Mouse (Mus musculus) layer of hippocampus, postnatal 10 days (tissue): ENCODE data around the gene Rhoh. TPM values are rescaled to one million over a fixed set of nuclear protein-coding genes. Genes with fewer than 3 reads are reported as not detected.
A peak's percentile ranks its signal among the peaks of the same experiment; 100 is the strongest.

Source experiments
- DNase-seq, 2 experiments: peaks; one replicate each; pipeline ENCODE4 v3.0.0; 2021; ENCODE audit warnings: low spot score in 2 of 2
- total RNA-seq, 2 experiments: library from RNA; stranded (reverse); gene quantifications; 2 replicates each; pipeline ENCODE4 v1.2.3; 2021

The Rhoh gene
- total RNA-seq, 2 experiments from 2014 or later = 1.1 to 1.2 TPM

DNA sequence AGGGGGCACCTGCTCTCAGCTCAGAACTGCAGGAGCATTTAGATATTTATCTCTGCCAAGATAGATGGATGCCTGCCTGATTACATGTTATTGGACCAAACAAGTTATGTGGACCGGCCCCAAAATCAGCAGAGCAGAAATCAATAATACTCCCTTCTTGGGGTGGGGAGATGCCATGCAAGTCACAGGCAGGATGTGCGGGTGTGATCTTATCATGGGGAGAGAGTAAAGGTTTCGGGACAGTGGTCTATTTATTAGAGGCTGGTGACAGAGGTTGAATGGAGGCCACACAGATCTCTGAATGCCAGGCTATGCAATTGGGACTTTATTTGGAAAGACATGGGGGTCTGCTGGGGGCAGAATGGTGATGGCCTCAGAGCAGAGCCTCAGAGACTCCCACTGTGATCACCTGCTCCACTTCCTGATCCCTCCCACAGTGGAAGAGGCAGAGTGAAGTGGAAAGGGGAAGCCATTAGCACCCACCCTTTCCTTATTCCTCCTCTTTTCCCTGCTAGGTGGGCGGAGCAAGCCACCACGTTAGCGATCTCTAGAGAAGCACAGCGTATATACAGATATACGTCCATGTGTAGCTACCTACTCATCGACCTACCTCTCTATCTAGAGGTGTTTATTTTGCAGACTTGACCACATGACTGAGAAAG lies 60.6 kb downstream of the Rhoh start:
- DNase-seq = no peak

GRCm38 (mm10) chr5:65926666-65927065 lies 65.7 kb downstream of the Rhoh start:
- no peak for DNase-seq

- DNase-seq = no peak
Observed at GRCm38 (mm10) chr5:65929162-65929561, 68.1 kb downstream of the Rhoh start.

GRCm38 (mm10) chr5:65930171-65930570 lies 69.2 kb downstream of the Rhoh start:
- no peak for DNase-seq

GRCm38 (mm10) chr5:65933258-65933657 lies 72.2 kb downstream of the Rhoh start:
- DNase-seq = no peak

- no peak for DNase-seq
Observed at GRCm38 (mm10) chr5:65933764-65934163, 72.8 kb downstream of the Rhoh start.

DNA sequence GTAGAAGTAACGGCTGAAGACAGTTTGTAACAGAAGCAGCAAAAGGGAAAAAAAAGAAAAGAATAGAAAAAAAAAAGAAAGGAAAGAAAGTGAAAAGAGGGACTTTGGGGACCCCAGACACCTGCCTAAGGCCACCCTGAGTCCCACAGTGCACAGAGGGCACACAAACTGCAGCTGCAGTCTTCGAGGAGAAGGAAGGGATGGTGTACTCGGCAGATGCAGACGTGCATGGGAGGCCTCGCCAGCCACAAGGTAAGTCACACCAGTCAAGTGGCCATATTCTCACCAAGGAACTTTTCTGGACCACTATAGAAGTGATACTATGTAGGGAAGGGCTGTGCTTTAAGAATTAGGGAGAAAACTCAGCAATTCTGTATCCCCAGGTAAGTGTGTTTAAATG lies 73.8 kb downstream of the Rhoh start, which contains the start of gene Chrna9:
TSS of gene Chrna9 (plus strand) at position 139 of the 400 bp plus-strand sequence.
- DNase-seq = no peak

DNA sequence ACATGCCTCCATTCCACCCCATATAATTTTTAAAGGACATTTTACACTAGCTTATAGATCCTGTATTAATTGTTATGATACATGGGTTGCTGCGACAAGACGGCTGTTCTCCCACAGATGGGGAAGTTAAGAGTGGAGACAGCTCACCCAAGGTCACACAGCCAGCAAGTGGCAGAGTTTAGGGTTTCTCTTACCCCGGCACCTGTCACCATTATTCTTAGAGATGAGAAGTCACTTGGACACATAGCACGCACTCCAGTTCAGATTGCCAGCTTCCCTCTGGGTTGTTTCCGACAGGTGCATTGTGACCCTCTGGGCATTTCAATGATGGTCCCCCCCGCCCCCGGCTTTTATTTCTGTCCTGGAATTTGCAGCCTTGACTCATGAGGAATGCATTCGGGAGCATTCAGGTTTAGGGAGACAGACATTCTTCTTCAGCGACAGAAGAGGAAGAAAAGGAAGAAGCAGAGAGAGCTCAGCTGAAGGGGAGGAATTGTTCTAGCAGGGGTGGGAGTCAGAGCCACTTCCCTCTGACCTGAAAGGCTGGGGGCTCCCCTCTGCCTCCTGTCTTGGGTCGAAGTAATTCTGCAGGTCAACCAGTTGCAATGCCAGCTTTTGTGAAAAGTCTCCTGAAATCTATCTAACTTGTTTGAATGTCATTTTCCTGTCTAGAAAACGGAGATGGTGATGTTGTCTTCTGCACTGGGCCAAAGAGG lies 76.2 kb downstream of the Rhoh start:
- DNase-seq = no peak

- DNase-seq = peak; percentile 86 to 88
Observed at GRCm38 (mm10) chr5:65937998-65938715, 77.1 kb downstream of the Rhoh start.

GRCm38 (mm10) chr5:65941145-65941544 lies 80.1 kb downstream of the Rhoh start:
- DNase-seq = no peak

Other genes starting within 250 kb of the Rhoh start
- gene Pds5a, start 162.9 kb upstream of the Rhoh start, total RNA-seq = 10 to 100 TPM; 78.2 to 85.2 TPM
- 10 to 100 TPM; 19.3 to 20.1 TPM for gene N4bp2, start 97.7 kb upstream of the Rhoh start, total RNA-seq
- gene Chrna9, start 73.7 kb downstream of the Rhoh start, total RNA-seq = not detected
- gene 9130230L23Rik, start 143.1 kb downstream of the Rhoh start, total RNA-seq = not detected